Mouse (Mus musculus) cerebellum, adult 2 months (tissue): ENCODE data around the gene Olfr101.

Experiments
- CTCF ChIP-seq: fragments of 200-500 bp; IDR thresholded peaks from 2 replicates; pipeline ENCODE4 v1.5.1; 2011; ENCODE audit warnings: low read depth, mild to moderate bottlenecking, control low read depth, low read length, moderate library complexity, borderline replicate concordance; ENCODE audit not compliant: insufficient read depth
- POLR2A ChIP-seq: fragments of 200-500 bp; IDR thresholded peaks from 2 replicates; pipeline ENCODE4 v1.6.1; 2011; ENCODE audit warnings: low read length, control low read depth, borderline replicate concordance; ENCODE audit not compliant: insufficient read depth

DNA sequence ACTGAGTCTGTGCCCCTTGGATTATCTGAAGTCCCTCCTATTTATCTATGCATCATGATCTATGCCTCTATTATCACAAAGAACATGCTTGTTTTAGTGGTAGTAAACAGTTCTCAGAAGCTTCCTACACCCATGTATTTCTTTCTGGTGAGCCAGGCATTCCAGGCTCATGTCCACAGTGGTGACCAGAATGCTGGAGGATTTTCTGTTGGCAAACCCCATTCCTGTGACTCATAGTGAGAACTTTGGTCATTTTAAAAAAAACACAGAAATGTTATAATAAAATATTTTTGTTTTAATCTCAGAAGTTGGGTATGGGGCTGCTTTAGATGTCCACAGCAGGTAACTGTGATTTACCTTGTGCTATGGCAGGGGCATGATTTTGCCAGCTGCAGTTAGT lies 54.7 kb downstream of the Olfr101 start:
- TF ChIP-seq CTCF (no peak), POLR2A (no peak)
